ENCODE assay signal across 8 mouse cellular contexts in genomic region chr8:85456536-85456935, GRCm38 (mm10). TPM values are rescaled to one million over a fixed set of nuclear protein-coding genes. Genes with fewer than 3 reads are reported as not detected.
DNase-seq lines count a peak whose midpoint lies in the region; ATAC-seq lines count a peak whose summit lies in the region.

No protein-coding gene starts in this region.

- ATAC-seq in common myeloid progenitor, adult 5-6 weeks (replicated peaks; ENCODE audit: low read depth, poor library complexity, severe bottlenecking), result peak; percentile 64

- peak; percentile 59 to 87 for DNase-seq in adrenal gland, adult (ENCODE audit: inconsistent age in 2 of 2, low spot score in 1 of 2)
- no peak for DNase-seq in adrenal gland, adult 8-10 months
- DNase-seq in R1 (ENCODE audit: low read depth, low spot score), result peak; percentile 90
- peak; percentile 32 to 72 for DNase-seq in gastrocnemius, postnatal 4 days (ENCODE audit: low spot score in 2 of 2)
- DNase-seq in kidney, postnatal 4 days, result peak; percentile 80 to 84
- peak; percentile 76 for DNase-seq in lung, postnatal 10 days
- DNase-seq in right cerebral cortex, postnatal 25 days, result peak; percentile 35

RNA-seq across cellular contexts. Expression of gene 4921524J17Rik, which starts 23.9 kb away (rescaled TPM):
- total RNA-seq in adrenal gland, adult 8-10 months (2022), result 10 to 100 TPM; 21.4 to 45.0 (median 27.9) TPM
- total RNA-seq in common myeloid progenitor, adult 5-6 weeks (2017), result 79.4 and 79.9 TPM in 2 replicates
- 10 to 100 TPM; 23.1 to 24.9 TPM for total RNA-seq in gastrocnemius, postnatal 4 days (2021)

RNA-seq across cellular contexts. Expression of gene Gpt2, which starts 35.8 kb away (rescaled TPM):
- total RNA-seq in adrenal gland, adult 8-10 months (2022), result 100 to 1,000 TPM in 2 of 4 experiments, 10 to 100 TPM in 2; 68.2 to 344 (median 173) TPM
- 1.1 and 3.7 TPM in 2 replicates for total RNA-seq in common myeloid progenitor, adult 5-6 weeks (2017)
- 10 to 100 TPM; 33.9 to 36.6 TPM for total RNA-seq in gastrocnemius, postnatal 4 days (2021)
